Mouse (Mus musculus) layer of hippocampus, postnatal 36 days (tissue): ENCODE results near the gene Vat1l. TPM values are rescaled to one million over a fixed set of nuclear protein-coding genes. Genes with fewer than 3 reads are reported as not detected.
A peak's percentile ranks its signal among the peaks of the same experiment; 100 is the strongest.

Source experiments
- DNase-seq, 2 experiments: peaks; one replicate each; pipeline ENCODE4 v3.0.0; 2022
- total RNA-seq, 2 experiments: library from RNA; stranded (reverse); gene quantifications; 2 replicates each; pipeline ENCODE4 v1.2.3; 2021

Gene Vat1l
- total RNA-seq, 2 experiments from 2014 or later, result 14.4 to 14.8 TPM

GRCm38 (mm10) chr8:114298253-114298652, 92.8 kb downstream of the Vat1l start:
- DNase-seq, result no peak

- DNase-seq, result no peak
These were observed 94.7 kb downstream of the Vat1l start for GRCm38 (mm10) chr8:114300072-114300471.

GRCm38 (mm10) chr8:114306296-114306695, 100.9 kb downstream of the Vat1l start:
- DNase-seq, result peak; percentile 10 to 20

- no peak for DNase-seq
These were observed 109.4 kb downstream of the Vat1l start for GRCm38 (mm10) chr8:114314669-114315325.

- DNase-seq, result no peak
These were observed 112.7 kb downstream of the Vat1l start for GRCm38 (mm10) chr8:114318161-114318560.

- no peak for DNase-seq
These were observed 116.7 kb downstream of the Vat1l start for GRCm38 (mm10) chr8:114322096-114322495.

- no peak for DNase-seq
These were observed 126.5 kb downstream of the Vat1l start for GRCm38 (mm10) chr8:114331928-114332327.

GRCm38 (mm10) chr8:114332949-114333348, 127.5 kb downstream of the Vat1l start:
- DNase-seq, result no peak

- DNase-seq, result no peak
These were observed 130.3 kb downstream of the Vat1l start for GRCm38 (mm10) chr8:114335721-114336120.

GRCm38 (mm10) chr8:114342276-114342675, 136.9 kb downstream of the Vat1l start:
- DNase-seq, result no peak

- no peak for DNase-seq
These were observed 139.4 kb downstream of the Vat1l start for GRCm38 (mm10) chr8:114344789-114345188.

GRCm38 (mm10) chr8:114346045-114346444, 140.6 kb downstream of the Vat1l start:
- DNase-seq, result no peak

GRCm38 (mm10) chr8:114351643-114352427, 146.4 kb downstream of the Vat1l start:
- peak in 1 of 2 experiments; percentile 13 for DNase-seq

- no peak for DNase-seq
These were observed 155.1 kb downstream of the Vat1l start for GRCm38 (mm10) chr8:114360506-114360905.

GRCm38 (mm10) chr8:114363167-114363566, 157.8 kb downstream of the Vat1l start:
- DNase-seq, result no peak

- no peak for DNase-seq
These were observed 158.2 kb downstream of the Vat1l start for GRCm38 (mm10) chr8:114363656-114364055.

- peak; percentile 75 to 80 for DNase-seq
These were observed 163.9 kb downstream of the Vat1l start for GRCm38 (mm10) chr8:114369038-114369976.

- DNase-seq, result no peak
These were observed 169.0 kb downstream of the Vat1l start for GRCm38 (mm10) chr8:114374390-114374789.

GRCm38 (mm10) chr8:114384189-114384588, 178.8 kb downstream of the Vat1l start:
- no peak for DNase-seq

- DNase-seq, result no peak
These were observed 182.1 kb downstream of the Vat1l start for GRCm38 (mm10) chr8:114387494-114387893.

GRCm38 (mm10) chr8:114390465-114391254, 185.2 kb downstream of the Vat1l start:
- DNase-seq, result no peak

- no peak for DNase-seq
These were observed 192.9 kb downstream of the Vat1l start for GRCm38 (mm10) chr8:114398326-114398725.
